Mouse (Mus musculus) macrophage (primary cell): Measurements from ENCODE around the gene Cox7b. TPM values are rescaled to one million over a fixed set of nuclear protein-coding genes. Genes with fewer than 3 reads are reported as not detected.
A peak's percentile ranks its signal among the peaks of the same experiment; 100 is the strongest.
"Not testable (repeated sequence)": the region's sequence is repeated elsewhere in the genome, so short reads cannot be mapped to it uniquely, and the experiment has no call there.

Experiments used
- H3K27ac ChIP-seq: fragments of 350-480 bp; formaldehyde crosslinking; 2 replicates; pipeline ENCODE4 v1.9.0; 2021
- H3K36me3 ChIP-seq: fragments of 350-480 bp; formaldehyde crosslinking; 2 replicates; pipeline ENCODE4 v1.9.0; 2021; ENCODE audit errors: inconsistent target
- H3K4me3 ChIP-seq: fragments of 350-480 bp; formaldehyde crosslinking; 2 replicates; pipeline ENCODE4 v1.9.0; 2021; ENCODE audit errors: inconsistent target
- H3K79me2 ChIP-seq: fragments of 350-480 bp; formaldehyde crosslinking; 2 replicates; pipeline ENCODE4 v1.9.0; 2021; ENCODE audit errors: inconsistent target
- WGBS: methylation state at CpG from one replicate; pipeline ENCODE4 v1.1.7; 2026; ENCODE audit warnings: inconsistent platforms; ENCODE audit not compliant: missing documents; 5-methylcytosine and 5-hydroxymethylcytosine counted together
- polyA plus RNA-seq: library from polyadenylated mRNA; stranded (reverse); fragments of 250-400 nt; gene quantifications from 3 replicates; pipeline ENCODE4 v1.2.4, GENCODE M21; 2018; ENCODE audit warnings: inconsistent platforms
- total RNA-seq, 78 experiments: library from RNA; depleted of rRNA; stranded (reverse); fragments of 250-400 nt; gene quantifications; 1 replicate in 9 of 78; 2 replicates in 24 of 78; 3 replicates in 43 of 78; 4 replicates in 2 of 78; pipeline ENCODE4 v1.2.4; 2018; ENCODE audit warnings: inconsistent platforms in 56 of 78

Gene Cox7b
- total RNA-seq (2018; cell fraction: chromatin; rRNA removed) = 10 to 100 TPM in 12 of 26 experiments, 1 to 10 TPM in 14; 1.7 to 58.3 (median 8.4) TPM
- 100 to 1,000 TPM in 17 of 26 experiments, 10 to 100 TPM in 9; 75.9 to 146 (median 108) TPM for total RNA-seq (2018; cell fraction: cytosol; rRNA removed)
- total RNA-seq (2018; cell fraction: nucleus; rRNA removed) = 10 to 100 TPM in 24 of 26 experiments, 1 to 10 TPM in 2; 5.7 to 45.6 (median 20.8) TPM
- polyA plus RNA-seq = 110 to 158 TPM (median 123 TPM) in 3 replicates

DNA sequence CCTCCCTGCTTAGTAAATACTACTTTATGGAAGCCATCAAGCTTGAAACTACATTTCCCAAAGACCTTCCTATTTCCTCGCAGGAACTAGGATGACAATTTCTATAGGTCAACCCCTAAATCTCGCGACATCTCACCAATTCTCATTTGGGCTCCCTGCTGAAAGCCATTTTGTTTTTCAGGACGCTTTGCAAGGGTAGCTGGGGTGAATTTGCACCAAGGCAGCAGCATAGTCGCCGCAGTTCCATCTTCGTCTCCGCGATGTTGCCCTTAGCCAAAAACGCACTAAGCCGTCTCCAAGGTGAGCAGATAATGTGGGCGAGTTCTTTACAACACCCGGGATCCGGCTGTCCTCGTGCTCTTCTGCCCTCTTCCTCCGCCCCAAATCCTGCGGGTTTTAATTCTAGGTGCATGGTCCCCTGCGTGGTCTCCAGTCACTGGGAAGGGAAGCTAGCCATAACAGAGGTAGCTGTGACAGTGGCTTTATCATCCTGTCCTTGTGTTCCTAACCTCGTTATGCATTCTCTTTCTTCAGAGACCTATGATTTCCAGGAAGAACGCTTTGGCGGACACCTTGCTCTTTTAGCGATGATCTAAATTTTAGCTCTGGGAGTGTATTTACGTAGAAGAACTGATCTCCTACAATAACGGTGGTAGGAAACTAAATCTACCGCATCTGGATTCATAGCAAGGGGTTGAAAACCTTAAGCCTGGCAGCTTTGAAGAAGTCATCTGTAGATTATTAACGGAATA is at the start of gene Cox7b:
Gene Cox7b, plus strand, starts transcription at position 130 of the 752 bp plus-strand sequence.
- Histone ChIP-seq H3K79me2 (peaks cover 30% of the 10 kb centered on the region), H3K4me3 (peak within 1 kb of the TSS; percentile 78), H3K27ac (peak within 1 kb of the TSS; percentile 58), H3K36me3 (no peaks in the 10 kb centered on the region)
- WGBS = 14% methylated on average over 26 of the region's 26 CpGs

DNA sequence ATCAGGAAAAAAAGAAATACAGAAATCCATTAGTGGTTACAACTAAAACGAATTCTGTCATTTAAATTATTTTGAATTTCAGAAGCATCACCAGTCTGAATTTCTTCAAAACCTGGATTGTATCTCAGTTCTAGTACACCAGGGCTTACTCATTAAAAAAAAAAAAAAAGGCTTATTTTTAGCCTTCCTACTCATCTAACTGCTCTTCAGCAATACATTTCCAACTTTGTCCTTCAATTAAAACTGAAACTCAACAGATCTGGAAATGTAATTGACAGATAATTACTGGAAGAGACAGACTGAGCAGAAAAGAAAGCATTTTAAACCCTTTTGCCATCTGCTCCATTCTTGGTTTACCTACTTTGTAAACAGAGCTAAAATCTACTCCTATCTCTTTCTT is 13.9 kb upstream of the Cox7b start:
- no peaks in the 10 kb centered on the region for H3K36me3 ChIP-seq
- peaks cover 99% of the 10 kb centered on the region for H3K79me2 ChIP-seq
- H3K27ac ChIP-seq = no peak overlapping the region
- H3K4me3 ChIP-seq = no peak overlapping the region
- 73% methylated on average over 1 of the region's 1 CpGs for WGBS

DNA sequence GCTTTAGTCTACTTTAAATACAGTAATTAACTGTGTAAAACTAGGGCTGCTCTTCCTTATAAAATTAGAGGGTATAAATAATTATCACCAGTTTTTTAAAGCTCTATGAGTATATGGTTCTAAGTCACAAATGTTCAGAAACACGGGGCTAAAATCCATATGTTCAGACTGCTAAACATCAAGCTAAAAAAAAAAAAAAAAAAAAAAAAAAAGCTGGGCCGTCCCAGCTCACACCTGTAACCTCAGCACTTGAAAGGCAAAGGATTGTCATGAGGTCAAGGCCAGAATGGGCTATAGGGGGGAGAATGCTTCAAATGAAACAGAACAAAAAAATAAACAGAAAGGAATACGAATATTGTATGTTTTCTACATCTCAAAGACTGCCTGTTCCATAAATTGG is 4.7 kb upstream of the Cox7b start:
- Histone ChIP-seq H3K27ac (peak overlapping the region; percentile 82), H3K4me3 (peak overlapping the region; percentile 62), H3K79me2 (peaks cover 55% of the 10 kb centered on the region), H3K36me3 (no peaks in the 10 kb centered on the region)
- 17% methylated on average over 1 of the region's 3 CpGs for WGBS

DNA sequence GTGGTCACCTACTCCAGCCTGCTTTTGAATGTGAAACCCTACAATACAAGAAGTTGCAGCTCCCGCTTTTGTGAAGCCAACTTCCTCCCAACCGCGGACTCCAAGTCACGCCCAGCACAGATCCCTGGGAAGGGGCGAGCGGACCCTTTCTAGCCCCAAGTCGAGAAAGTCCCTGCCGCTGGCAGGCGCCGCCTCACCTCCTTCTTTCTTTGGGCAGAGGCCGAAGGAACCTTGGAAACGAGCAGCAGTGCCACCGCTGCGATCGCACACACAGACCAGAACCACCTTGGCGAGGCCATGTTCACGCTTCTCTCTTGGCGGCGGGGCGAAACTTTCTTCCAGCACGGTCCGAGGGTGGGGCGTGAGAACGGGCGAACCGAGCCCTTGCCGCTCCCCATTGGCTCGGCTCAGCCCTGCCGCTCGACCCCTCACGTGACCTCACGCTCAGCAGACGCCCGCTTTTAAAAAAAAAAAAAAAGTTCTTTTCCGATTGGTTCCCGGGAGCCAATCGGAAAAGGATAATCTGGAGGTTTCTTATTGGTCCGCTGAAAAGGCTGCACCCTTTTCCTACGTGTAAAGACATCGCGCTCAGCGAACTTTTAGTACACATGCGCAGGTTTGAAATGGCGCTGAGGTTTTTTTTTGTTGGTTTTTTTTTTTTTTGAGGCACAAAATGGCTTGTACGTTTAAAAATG is 3.9 kb upstream of the Cox7b start, which contains the start of gene Magt1:
Gene Magt1, minus strand, starts transcription at position 442 of the 695 bp plus-strand sequence.
- H3K36me3 ChIP-seq = no peaks in the 10 kb centered on the region
- peak within 1 kb of the TSS; percentile 62 for H3K4me3 ChIP-seq
- WGBS = 21% methylated on average over 36 of the region's 45 CpGs
- H3K79me2 ChIP-seq = peaks cover 55% of the 10 kb centered on the region
- peak within 1 kb of the TSS; percentile 82 for H3K27ac ChIP-seq

DNA sequence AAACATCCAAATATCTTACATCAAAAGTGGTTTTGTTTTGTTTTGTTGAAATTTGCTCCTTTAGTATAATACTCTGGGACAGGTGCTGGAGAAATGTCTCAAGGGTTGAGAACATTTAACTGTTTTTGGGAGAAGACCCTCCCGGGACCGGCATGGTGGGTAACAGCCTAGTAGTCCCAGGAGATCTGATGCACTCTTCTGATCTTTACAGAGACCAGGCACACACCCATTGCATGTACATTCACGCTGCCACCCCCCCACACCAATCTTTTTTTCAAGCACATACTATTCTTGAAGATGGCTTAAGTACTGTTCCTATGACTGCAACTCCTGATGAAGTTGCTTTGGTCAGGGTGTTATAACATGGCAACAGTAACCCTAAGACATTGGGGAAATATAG is 2.9 kb upstream of the Cox7b start:
- Histone ChIP-seq H3K79me2 (peaks cover 55% of the 10 kb centered on the region), H3K36me3 (no peaks in the 10 kb centered on the region), H3K4me3 (peak overlapping the region; percentile 3; the same call in 1 of the 2 replicates), H3K27ac (peak overlapping the region; percentile 54)
- WGBS = 92% methylated on average over 3 of the region's 3 CpGs

DNA sequence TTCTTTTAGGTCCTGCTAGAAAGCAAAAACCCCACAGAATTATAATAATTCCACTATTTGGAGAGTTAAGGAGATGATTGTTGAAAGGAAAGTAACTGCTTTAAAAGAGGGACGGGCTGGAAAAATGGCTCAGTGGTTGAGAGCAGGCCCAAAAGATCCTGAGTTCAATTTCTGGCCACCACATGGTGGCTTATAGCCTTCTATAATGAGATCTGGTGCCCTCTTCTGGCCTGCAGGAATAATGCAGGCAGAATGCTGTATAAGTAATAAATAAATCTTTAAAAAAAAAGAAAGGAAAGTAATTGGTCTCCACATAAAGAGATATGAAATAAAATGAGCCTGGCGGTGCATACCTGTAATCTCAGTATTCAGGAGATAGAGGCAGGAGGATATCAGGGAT is 2.3 kb upstream of the Cox7b start:
- 18% methylated on average over 2 of the region's 2 CpGs for WGBS
- Histone ChIP-seq H3K36me3 (no peaks in the 10 kb centered on the region), H3K79me2 (peaks cover 55% of the 10 kb centered on the region), H3K27ac (no peak overlapping the region), H3K4me3 (no peak overlapping the region)

DNA sequence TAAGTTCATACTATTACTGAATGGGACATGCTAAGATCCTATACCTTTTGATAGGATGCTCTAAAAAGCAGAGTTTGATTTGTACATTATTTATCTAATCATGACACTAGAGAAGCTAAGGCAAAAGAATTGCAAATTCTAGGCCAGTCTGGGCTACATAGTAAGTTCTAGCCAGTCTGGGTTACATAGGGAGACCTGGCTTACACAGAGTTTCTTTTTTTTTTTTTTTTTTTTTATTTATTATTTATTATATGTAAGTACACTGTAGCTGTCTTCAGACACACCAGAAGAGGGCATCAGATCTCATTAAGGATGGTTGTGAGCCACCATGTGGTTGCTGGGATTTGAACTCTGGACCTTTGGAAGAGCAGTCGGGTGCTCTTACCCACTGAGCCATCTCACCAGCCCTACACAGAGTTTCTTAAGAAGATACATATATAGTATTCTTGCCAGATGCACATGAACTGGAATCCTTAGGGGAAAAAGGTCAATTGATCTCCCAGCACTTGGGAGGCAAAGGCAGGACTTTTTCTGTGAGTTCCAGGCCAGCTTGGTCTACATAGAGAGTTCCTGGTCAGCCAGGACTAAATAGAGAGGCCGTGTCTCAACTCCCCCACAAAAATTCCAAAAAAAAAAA is 641 bp upstream of the Cox7b start:
- WGBS = 17% methylated on average over 1 of the region's 2 CpGs
- not testable (repeated sequence) for H3K27ac ChIP-seq, H3K4me3 ChIP-seq, H3K36me3 ChIP-seq
- H3K79me2 ChIP-seq = peaks cover 39% of the 10 kb centered on the region

DNA sequence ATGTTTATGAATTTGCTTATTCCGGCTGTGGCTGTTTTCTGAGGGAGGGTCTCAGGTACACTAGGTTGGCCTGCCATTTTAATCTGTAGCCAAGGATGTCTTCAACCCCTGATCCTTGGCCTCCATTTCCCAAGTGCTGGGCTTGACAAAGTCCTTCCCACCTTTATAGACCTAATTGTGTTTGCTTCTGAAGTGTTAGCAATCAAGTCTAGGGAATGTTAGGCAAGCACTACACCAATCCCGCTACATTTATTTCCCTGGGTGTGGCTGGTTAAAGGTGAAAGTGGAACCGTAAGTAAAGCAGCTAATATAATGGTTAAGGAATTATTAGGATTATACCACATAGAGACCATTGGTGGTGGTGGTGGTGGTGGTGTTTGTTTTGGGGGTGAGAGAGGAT is 1.6 kb downstream of the Cox7b start:
- peaks cover 28% of the 10 kb centered on the region for H3K79me2 ChIP-seq
- no peak overlapping the region for H3K27ac ChIP-seq
- no peak overlapping the region for H3K4me3 ChIP-seq
- H3K36me3 ChIP-seq = no peaks in the 10 kb centered on the region
- WGBS = 80% methylated on average over 3 of the region's 3 CpGs

DNA sequence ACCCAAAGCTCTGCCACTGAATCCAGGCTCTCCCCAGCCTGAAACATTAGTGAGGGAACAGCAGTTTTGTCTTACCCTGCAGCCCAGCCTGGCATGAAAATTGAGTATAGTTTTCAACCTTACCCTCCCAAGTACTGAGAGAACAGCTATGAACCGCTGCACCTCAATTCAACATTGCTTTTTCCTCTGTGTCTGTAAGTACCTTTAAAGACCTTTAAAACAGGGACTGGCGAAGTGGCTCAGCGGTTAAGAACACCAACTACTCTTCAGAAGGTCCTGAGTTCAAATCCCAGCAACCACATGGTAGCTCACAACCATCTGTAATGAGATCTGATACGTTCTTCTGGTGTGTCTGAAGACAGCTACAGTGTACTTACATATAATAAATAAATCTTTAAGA is 2.0 kb downstream of the Cox7b start:
- no peak overlapping the region for H3K27ac ChIP-seq
- H3K79me2 ChIP-seq = peaks cover 28% of the 10 kb centered on the region
- H3K4me3 ChIP-seq = no peak overlapping the region
- no peaks in the 10 kb centered on the region for H3K36me3 ChIP-seq
- 89% methylated on average over 4 of the region's 4 CpGs for WGBS

DNA sequence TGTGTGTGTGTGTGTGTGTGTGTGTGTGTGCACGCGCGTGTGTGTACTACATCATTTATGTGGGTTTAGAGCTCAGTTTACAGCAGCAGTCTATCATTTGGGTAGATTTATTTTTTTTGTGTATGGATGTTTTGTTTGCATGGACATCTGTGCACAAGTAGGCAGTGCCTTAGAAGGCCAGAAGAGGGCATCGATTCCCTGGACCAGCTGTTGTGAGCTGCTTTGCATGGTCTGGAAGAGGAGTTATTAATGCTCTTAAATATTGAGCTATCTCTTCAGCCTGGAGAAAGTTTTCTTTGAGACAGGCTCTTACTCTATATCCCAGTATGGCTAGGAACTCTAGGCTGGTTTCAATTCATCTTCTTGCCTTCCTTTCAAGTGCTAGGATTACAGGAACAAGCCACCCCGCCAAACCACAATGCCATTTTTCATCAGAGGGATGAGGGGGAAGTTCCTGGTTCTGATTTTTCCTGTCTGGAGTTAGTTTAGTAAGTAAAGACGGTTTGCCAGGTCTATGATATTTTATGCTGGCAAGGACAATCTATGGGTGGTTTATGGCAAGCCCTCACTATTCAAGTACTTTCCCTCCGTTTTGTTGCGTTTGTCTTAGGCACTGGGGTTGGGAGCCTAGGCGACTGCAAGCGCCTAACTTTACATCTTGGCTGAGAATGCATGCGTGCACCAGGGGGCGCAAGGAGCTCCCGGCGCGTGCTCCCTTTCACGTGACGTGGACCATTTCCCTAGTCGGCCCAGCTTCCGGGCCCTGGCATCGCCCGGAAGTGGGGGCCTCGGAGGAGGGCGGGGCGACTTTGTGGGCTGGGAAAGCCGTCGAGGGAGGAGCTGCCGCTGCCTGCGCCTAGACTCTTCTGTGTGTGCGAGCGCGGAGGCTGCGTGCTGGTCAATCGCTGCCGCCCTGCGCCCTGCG is 11.2 kb downstream of the Cox7b start, which contains the start of gene Atp7a:
Gene Atp7a, plus strand, starts transcription at position 859 of the 925 bp plus-strand sequence.
- Histone ChIP-seq H3K4me3 (peak within 1 kb of the TSS; percentile 62), H3K79me2 (peaks cover 41% of the 10 kb centered on the region), H3K27ac (peak within 1 kb of the TSS; percentile 61), H3K36me3 (no peaks in the 10 kb centered on the region)
- 20% methylated on average over 33 of the region's 36 CpGs for WGBS

DNA sequence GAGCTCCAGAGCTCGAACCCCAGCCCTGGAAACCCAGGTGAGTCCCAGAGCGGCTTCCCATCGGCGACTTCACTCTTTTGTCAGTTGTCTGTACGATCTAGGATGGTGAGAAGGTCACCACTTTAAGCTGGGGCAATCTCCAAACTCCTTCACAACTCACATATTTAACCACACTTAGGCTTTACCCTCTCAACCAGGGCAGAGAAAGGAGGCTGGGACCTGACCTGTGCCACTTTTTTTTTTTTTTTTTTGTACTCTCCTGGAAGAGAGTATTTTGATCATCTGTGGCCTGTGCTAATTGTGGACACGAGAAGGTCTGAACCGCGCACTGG is 11.8 kb downstream of the Cox7b start:
- peak overlapping the region; percentile 61 for H3K27ac ChIP-seq
- no peaks in the 10 kb centered on the region for H3K36me3 ChIP-seq
- WGBS = 34% methylated on average over 8 of the region's 8 CpGs
- peaks cover 47% of the 10 kb centered on the region for H3K79me2 ChIP-seq
- peak overlapping the region; percentile 62 for H3K4me3 ChIP-seq

DNA sequence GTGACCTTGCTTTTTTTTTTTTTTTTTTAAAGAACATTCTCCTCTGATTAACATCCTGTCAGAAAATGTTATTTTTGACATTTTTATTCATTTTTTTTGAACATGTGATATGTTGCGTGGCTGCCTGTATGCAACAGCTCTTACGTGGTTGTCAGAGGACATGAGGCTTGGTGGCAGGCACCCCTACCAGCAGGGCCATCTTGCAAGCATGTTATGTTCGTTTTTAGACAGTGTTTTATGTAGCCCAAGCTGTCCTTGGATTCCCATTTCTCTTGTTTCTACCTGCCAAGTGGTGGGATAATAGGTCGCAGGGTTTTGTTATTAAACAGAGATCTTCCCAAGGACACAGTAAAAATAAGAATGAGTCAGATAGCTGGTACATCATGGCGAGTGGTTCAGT is 14.7 kb downstream of the Cox7b start:
- Histone ChIP-seq H3K27ac (peak overlapping the region; percentile 43), H3K36me3 (no peaks in the 10 kb centered on the region), H3K79me2 (peaks cover 76% of the 10 kb centered on the region), H3K4me3 (no peak overlapping the region)
- WGBS = 83% methylated on average over 5 of the region's 5 CpGs

DNA sequence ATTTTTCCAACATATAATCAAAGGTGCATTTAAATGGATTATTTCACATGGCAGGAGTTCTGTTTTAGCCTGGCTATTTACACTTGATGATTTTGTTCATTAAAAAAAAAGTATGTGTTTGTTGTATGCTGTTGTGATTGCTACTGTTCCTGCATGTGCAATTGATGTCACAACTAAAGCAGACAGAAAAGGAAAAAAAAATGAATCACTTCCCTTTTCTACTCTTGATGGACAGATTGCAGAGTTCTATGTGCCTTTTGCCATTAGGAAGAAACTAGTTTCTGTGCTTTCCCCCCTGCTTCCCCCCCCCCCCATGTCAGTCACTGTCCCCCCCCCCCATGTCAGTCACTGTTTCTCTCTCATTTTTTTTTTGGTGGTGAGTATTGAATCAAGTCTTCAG is 15.6 kb downstream of the Cox7b start:
- Histone ChIP-seq H3K27ac (peak overlapping the region; percentile 43), H3K4me3 (no peak overlapping the region), H3K36me3 (no peaks in the 10 kb centered on the region), H3K79me2 (peaks cover 85% of the 10 kb centered on the region)

DNA sequence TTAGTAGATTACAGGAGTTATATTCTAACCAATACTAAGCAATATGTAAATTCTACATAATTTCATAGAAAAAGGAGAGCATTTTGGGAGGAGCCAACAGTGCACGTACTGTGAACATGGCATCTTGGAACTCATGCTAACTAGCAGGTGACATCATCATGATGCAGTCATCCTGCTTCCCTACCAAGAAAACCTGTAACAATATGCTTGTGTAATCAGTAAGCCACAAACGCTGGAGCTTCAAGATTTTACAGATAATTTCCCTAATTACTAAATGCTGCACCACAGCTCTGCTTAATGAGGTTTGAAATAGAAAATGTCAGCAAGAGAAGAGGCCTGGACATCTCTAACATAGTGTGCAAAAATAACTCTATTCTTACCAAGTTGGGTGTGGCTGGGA is 20.2 kb downstream of the Cox7b start:
- 11% methylated on average over 2 of the region's 2 CpGs for WGBS
- H3K4me3 ChIP-seq = no peak overlapping the region
- H3K27ac ChIP-seq = no peak overlapping the region
- H3K79me2 ChIP-seq = peaks cover 96% of the 10 kb centered on the region
- no peaks in the 10 kb centered on the region for H3K36me3 ChIP-seq
